Mouse (Mus musculus): ENCODE results near the gene Nmnat3. TPM values are rescaled to one million over a fixed set of nuclear protein-coding genes. Genes with fewer than 3 reads are reported as not detected.
A peak's percentile ranks its signal among the peaks of the same experiment; 100 is the strongest.

Nmnat3 gene
- polyA plus RNA-seq, 1 experiment from 2014 or later = 4.5 TPM

DNA sequence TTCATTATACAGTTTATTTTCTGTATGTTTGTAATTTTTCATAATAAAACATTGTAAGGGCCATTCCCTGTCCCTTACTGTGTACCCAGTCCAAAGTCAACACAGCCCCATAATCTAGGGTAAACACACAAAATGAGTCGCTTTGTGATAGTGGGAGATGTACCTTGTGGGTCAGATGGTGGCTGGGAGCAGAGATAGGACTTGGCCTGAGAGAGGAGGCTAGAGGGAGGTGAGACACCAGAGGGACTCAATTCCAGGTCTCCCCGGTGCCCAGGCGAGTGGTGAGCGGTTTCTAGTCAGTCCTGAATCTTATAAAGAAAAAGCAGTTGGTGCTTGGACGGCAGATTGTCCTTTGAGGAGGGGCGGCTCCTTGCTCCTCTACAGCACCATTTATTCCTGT lies 26.4 kb downstream of the Nmnat3 start:
- Histone ChIP-seq H3K36me3 (no peaks in the 10 kb centered on the region), H3K9me3 (no peaks in the 10 kb centered on the region), H3K27ac (no peak overlapping the region), H3K27me3 (no peaks in the 10 kb centered on the region), H3K4me2 (replicated peaks) (no peak overlapping the region), H3K4me1 (peaks cover 3% of the 10 kb centered on the region), H3K4me3 (no peak overlapping the region), H3K9ac (no peak overlapping the region)
- WGBS = 85% methylated on average over 6 of the region's 6 CpGs
- ATAC-seq (ENCODE audit: low FRiP score, low read depth) = no peak

DNA sequence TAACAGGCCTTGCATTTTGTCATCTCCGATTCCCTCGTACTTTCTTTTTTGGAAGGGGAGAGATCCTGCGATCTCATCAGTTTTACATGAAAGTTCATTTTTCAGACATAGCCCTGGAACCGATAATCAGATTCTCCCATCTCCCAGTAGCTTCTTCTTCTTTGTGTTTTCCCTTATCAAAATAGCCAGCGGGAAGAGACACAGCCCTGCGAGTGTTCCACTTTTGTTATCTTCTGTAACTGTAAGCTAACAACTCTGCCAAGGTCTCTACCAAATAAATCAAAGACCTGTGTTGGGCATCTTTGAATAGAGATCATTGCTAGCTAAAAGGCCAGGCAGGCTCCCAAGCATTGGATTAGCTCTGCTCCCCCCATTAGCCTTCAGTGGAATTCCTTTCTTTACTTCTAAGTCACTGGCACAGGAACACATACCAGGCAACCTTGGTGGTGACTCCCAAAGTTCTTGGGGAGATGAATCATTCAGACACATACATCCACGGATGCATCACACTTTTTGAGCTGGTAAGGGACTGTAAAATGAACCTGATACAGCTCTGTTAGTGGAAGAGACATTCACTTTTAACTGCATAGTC lies 26.9 kb downstream of the Nmnat3 start:
- Histone ChIP-seq H3K4me1 (peaks cover 9% of the 10 kb centered on the region), H3K36me3 (no peaks in the 10 kb centered on the region), H3K27ac (no peak overlapping the region), H3K9ac (no peak overlapping the region), H3K9me3 (no peaks in the 10 kb centered on the region), H3K4me3 (no peak overlapping the region), H3K27me3 (no peaks in the 10 kb centered on the region), H3K4me2 (replicated peaks) (no peak overlapping the region)
- WGBS = 85% methylated on average over 7 of the region's 7 CpGs
- ATAC-seq (ENCODE audit: low FRiP score, low read depth) = no peak

DNA sequence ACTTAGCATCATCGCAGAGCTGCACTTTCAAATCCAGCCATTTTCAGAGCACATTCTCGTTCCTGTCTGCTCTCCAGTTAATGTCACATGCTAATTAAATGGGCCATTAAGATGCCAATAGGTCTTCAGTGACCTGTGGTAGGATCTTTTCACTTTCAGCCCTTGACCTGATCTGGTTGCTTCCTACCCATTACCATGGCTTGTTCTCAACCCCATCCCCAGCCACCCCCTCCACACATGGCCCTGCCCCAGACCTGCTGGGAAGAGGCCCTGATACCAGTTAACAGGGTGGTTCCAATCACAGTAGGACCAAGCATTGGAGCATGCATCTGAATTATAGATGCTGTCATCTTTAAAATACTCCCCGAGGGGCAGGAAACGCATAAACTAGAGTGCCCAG lies 30.7 kb downstream of the Nmnat3 start:
- Histone ChIP-seq H3K27ac (no peak overlapping the region), H3K4me1 (peaks cover 10% of the 10 kb centered on the region), H3K4me3 (no peak overlapping the region), H3K4me2 (replicated peaks) (no peak overlapping the region), H3K27me3 (no peaks in the 10 kb centered on the region), H3K9me3 (no peaks in the 10 kb centered on the region), H3K36me3 (no peaks in the 10 kb centered on the region), H3K9ac (no peak overlapping the region)
- ATAC-seq (ENCODE audit: low FRiP score, low read depth) = no peak
- 60% methylated on average over 4 of the region's 4 CpGs for WGBS

DNA sequence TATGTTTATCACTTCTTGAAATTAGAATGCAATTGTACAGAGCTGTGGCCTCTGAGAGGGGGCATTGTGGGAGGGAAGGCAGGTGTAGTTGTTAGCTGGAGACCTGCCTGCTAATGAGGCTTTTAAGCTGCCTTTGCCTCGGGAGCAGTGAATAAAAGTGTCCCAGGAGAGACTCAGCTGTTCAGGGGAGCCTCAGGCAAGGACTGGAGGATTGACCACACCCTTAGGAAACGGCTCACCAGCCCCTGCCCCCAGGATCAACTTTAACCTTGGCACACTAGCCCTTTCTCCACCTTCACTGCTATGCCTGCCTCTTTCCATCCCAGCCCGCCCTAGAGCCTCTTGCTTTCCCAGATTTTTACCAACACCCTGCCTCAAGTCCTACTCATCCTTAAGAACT lies 31.6 kb downstream of the Nmnat3 start:
- Histone ChIP-seq H3K36me3 (no peaks in the 10 kb centered on the region), H3K9ac (no peak overlapping the region), H3K4me1 (peaks cover 10% of the 10 kb centered on the region), H3K9me3 (no peaks in the 10 kb centered on the region), H3K27ac (no peak overlapping the region), H3K4me2 (replicated peaks) (no peak overlapping the region), H3K4me3 (no peak overlapping the region), H3K27me3 (no peaks in the 10 kb centered on the region)
- 30% methylated on average over 3 of the region's 3 CpGs for WGBS
- ATAC-seq (ENCODE audit: low FRiP score, low read depth) = no peak

DNA sequence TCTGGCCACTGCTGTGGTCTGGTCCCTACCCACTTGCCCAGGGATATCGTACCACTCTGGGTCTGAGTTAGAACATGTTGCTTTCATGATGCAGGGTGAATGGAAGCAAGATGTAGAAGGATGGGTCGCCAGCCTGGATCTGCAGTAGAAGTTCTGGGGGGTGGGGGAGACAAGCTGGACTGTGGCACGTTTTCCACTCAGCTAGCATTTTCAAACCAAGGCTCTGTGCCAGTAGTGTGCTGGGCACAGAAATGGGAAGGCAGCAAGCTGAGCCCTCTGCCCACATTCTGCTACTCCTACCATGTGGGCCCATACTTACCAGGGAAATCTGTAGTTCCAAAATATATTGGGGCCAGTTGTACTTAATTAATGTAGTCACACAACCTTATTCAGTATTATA lies 33.5 kb downstream of the Nmnat3 start:
- no peaks in the 10 kb centered on the region for H3K27me3 ChIP-seq
- ATAC-seq (ENCODE audit: low FRiP score, low read depth) = no peak
- no peaks in the 10 kb centered on the region for H3K36me3 ChIP-seq
- no peak overlapping the region for H3K27ac ChIP-seq
- H3K4me3 ChIP-seq = no peak overlapping the region
- 84% methylated on average over 3 of the region's 3 CpGs for WGBS
- no peak overlapping the region for H3K9ac ChIP-seq
- peaks cover 10% of the 10 kb centered on the region for H3K4me1 ChIP-seq
- no peaks in the 10 kb centered on the region for H3K9me3 ChIP-seq
- no peak overlapping the region for H3K4me2 ChIP-seq (replicated peaks)

DNA sequence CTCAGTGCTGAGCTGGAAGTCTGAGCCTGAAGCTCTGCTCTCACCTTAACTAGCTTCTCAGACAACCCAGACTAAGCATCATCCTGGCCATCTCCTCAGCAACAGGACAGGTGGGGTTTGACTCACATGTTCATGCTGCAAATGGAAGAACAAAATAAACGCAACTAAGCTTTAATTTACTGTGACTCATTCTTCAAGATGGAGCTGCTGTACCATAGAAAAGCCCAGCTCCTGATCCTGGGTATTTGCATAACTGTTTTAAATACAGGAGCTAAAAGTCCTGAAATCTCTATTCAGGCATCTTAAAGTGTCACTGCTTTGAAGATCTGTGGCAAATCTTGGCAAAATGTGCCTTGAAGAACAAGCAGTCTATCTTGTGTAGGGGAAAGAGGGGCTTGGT lies 38.9 kb downstream of the Nmnat3 start:
- no peak for ATAC-seq (ENCODE audit: low FRiP score, low read depth)
- no peak overlapping the region for H3K4me2 ChIP-seq (replicated peaks)
- no peaks in the 10 kb centered on the region for H3K27me3 ChIP-seq
- H3K9ac ChIP-seq = no peak overlapping the region
- H3K4me1 ChIP-seq = peaks cover 16% of the 10 kb centered on the region
- WGBS = 81% methylated on average over 1 of the region's 1 CpGs
- no peaks in the 10 kb centered on the region for H3K9me3 ChIP-seq
- no peak overlapping the region for H3K4me3 ChIP-seq
- no peak overlapping the region for H3K27ac ChIP-seq
- H3K36me3 ChIP-seq = no peaks in the 10 kb centered on the region

DNA sequence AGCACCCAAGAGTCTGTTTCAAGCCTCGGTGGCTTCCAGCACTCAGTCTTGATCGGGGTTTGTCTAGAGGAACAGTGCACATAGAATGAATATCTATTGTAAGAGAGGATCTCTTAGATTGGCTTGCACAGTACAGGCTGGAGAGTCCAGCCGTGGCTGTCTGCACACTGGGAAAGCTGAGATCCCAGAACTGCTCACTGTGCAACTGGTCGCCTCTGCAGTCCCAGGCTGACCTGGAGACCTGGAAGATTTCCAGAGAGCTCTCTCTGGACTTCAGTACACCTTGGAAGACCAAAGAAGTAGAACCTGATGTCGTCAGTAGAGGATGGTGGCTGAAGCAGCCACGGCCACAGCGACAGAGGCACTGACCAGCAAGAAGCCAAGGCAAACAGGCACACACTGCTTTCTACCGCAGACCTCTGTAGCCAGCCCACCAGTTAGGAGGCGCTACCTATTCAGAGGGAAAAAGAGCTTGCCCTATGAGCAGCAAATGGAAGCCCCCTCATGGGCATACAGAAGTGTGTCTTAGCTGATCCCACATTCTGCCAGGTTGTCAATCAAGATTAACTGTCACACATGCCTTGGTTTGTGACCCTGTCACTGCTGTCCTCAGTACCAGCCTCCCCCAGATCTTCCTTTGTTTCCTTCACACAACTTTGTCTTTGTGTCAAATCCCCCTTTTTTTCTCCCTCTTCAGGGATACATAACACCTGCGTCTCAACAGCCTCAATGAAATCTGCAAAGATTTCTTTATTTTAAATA lies 41.4 kb downstream of the Nmnat3 start:
- H3K4me2 ChIP-seq (replicated peaks) = no peak overlapping the region
- no peak overlapping the region for H3K4me3 ChIP-seq
- no peak overlapping the region for H3K9ac ChIP-seq
- no peak overlapping the region for H3K27ac ChIP-seq
- no peak for ATAC-seq (ENCODE audit: low FRiP score, low read depth)
- WGBS = 86% methylated on average over 10 of the region's 10 CpGs
- peaks cover 16% of the 10 kb centered on the region for H3K4me1 ChIP-seq
- no peaks in the 10 kb centered on the region for H3K36me3 ChIP-seq
- no peaks in the 10 kb centered on the region for H3K27me3 ChIP-seq
- H3K9me3 ChIP-seq = no peaks in the 10 kb centered on the region

DNA sequence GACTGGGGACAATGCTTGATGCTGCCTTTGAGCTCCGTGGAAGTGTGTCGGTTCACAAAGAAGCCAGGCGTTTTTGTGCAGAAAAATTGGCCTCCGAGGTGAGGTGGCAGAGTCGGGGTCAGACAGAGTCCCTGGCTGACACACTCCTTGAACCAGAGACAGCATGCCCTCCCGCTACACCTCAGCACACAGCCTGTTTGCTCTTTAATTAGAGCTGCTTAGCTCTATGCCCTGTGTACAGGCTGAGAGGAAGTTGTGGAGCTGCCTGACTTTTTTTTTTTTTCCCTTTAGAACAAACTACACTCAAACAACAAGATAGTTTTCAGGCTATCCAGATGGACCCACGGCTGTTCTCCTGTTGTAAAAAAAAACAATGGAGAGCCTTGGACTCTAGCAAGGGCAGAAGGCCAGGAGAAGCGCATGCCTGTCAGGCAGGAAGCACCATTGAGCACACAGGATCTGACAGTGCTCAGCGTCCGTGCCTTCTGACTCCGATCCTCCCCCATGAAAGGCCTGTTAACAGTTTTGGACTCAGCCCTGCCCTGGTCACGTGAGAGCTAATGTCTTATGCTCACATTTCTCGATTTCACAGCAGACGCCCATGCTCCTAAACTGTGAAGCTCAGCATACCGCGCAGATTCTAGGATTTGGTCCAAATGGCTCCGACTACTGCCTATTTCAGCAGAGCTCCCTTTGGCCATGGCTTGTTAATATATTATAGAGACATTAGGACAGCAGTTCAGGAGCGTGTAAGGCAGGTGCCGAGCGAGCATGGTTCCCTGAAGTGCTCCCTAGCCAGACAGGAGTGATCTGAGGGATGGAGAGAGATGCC lies 42.3 kb downstream of the Nmnat3 start:
- H3K36me3 ChIP-seq = no peaks in the 10 kb centered on the region
- no peak overlapping the region for H3K4me3 ChIP-seq
- peaks cover 16% of the 10 kb centered on the region for H3K4me1 ChIP-seq
- 56% methylated on average over 20 of the region's 20 CpGs for WGBS
- peak; percentile 77; the same call in 1 of the 2 replicates for ATAC-seq (ENCODE audit: low FRiP score, low read depth)
- no peaks in the 10 kb centered on the region for H3K9me3 ChIP-seq
- H3K27me3 ChIP-seq = no peaks in the 10 kb centered on the region
- H3K27ac ChIP-seq = peak overlapping the region; percentile 33; the same call in 1 of the 2 replicates
- 0 out of 2 replicates have a peak overlapping the region, but pooled peaks have one; percentile 9 for H3K4me2 ChIP-seq (replicated peaks)
- H3K9ac ChIP-seq = no peak overlapping the region

DNA sequence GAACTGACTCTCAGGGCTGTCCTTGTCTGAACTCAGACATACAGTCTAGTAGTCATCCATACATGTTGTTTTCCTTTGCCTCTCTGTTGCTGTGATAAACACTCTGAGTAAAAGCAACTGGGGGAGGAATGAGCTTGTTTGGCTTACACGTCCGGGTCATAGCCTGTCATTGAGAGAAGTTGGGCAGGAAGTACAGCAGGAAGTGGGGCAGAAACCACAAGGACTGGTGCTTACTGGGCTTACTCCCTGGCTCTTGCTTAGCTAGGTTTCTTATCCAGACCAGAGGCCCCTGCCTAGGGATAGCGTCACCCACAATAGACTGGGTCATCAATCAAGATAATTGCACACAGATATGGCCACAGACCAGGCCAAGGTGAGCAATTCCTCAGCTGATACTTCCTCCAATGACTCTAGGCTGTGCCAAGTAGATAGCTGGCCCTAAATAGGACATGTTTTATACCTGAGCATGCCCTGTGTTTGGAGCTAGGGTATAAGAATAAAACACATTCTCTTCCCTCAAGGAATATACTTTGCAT lies 46.1 kb downstream of the Nmnat3 start:
- Histone ChIP-seq H3K27ac (no peak overlapping the region), H3K9me3 (no peaks in the 10 kb centered on the region), H3K4me3 (no peak overlapping the region), H3K4me2 (replicated peaks) (no peak overlapping the region), H3K36me3 (no peaks in the 10 kb centered on the region), H3K9ac (no peak overlapping the region), H3K27me3 (no peaks in the 10 kb centered on the region), H3K4me1 (peaks cover 24% of the 10 kb centered on the region)
- ATAC-seq (ENCODE audit: low FRiP score, low read depth) = no peak
- 74% methylated on average over 3 of the region's 3 CpGs for WGBS

DNA sequence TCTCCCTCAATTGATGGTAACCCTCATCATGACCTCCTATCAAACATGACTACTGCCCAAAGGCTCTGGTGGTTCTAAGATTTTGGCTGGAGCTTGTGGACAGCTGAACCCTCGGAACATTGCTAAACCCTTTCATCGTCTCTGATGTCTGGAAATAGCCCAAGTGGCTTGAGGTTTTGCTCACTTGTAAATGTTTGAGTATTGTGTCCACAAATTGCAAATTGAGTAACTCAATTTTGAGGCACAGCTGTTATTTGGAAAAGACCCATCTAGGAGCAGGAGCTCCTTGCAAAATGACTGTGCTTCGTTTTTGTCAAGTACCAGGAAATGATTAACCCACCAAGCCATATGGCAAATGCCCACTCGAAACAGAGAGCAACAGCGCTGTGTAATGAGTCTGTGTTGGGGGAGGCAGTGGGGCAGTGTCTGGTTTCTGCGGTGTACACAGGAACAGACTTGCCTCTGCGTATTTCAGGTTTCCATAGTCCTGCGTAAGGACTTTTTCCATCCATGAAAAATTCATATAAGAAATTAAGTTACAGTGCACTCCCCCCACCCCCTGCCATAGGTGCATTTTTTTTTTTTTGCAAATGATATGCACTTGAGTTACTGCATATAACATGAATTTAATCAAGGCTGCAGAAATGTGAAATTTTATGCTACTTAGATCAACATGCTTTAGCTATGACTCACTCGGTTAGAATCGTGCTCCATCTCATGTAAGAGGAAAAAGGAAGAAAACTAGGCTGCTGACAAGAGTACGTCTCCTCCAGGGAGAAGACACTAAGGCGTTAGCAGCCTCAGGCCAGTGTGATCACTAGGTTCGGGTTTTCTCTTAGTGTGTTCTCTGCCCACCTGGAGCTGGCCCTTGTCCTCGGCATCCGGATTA lies 50.9 kb downstream of the Nmnat3 start:
- no peak overlapping the region for H3K4me2 ChIP-seq (replicated peaks)
- H3K9ac ChIP-seq = no peak overlapping the region
- whole genome bisulfite sequencing = 48% methylated on average over 15 of the region's 15 CpGs
- no peak overlapping the region for H3K4me3 ChIP-seq
- H3K4me1 ChIP-seq = peaks cover 24% of the 10 kb centered on the region; the same call in 1 of the 2 replicates
- no peak overlapping the region; the same call in 1 of the 2 replicates for H3K27ac ChIP-seq
- H3K9me3 ChIP-seq = no peaks in the 10 kb centered on the region
- no peak for ATAC-seq (ENCODE audit: low FRiP score, low read depth)
- H3K27me3 ChIP-seq = no peaks in the 10 kb centered on the region
- H3K36me3 ChIP-seq = no peaks in the 10 kb centered on the region

DNA sequence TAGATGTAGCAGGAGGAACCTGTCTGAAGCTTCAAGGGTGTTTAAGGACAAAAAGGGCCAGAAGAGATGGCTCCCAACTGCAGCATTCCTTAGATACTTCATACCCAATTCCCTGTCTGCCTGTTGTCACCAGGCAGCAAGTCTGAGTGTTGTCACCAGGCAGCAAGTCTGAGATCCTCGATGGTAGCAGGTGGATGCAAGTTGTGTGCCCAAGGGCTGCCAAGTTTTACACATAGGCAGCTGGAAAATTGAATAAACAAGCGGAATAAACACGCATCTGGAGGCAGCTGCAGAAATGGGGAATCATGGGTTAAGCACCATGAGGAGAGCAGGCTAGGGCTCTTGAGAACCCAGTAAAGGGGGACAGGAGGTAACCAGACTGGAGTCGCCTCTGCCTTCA lies 52.7 kb downstream of the Nmnat3 start:
- Histone ChIP-seq H3K27me3 (no peaks in the 10 kb centered on the region), H3K9me3 (no peaks in the 10 kb centered on the region), H3K27ac (no peak overlapping the region), H3K4me2 (replicated peaks) (no peak overlapping the region), H3K9ac (no peak overlapping the region), H3K36me3 (no peaks in the 10 kb centered on the region), H3K4me3 (no peak overlapping the region), H3K4me1 (peaks cover 24% of the 10 kb centered on the region; the same call in 1 of the 2 replicates)
- WGBS = 74% methylated on average over 4 of the region's 4 CpGs
- no peak; the same call in 1 of the 2 replicates for ATAC-seq (ENCODE audit: low FRiP score, low read depth)
